Mouse (Mus musculus) forebrain, postnatal 0 days (tissue): ENCODE measurements around the gene Ovca2. TPM values are rescaled to one million over a fixed set of nuclear protein-coding genes. Genes with fewer than 3 reads are reported as not detected.

Experiments used
- ATAC-seq: fragments of 200-750 bp; cut with Nextera tagmentation; 2 replicates; pipeline ENCODE4 v1.8.0; 2017; ENCODE audit warnings: mild to moderate bottlenecking, moderate library complexity
- DNase-seq: peaks from one replicate; pipeline ENCODE4 v3.0.0-alpha.2; 2015
- H3K27ac ChIP-seq: fragments of 300-500 bp; sonication (generic); 2 replicates; pipeline ENCODE4 v1.5.1; 2014; ENCODE audit warnings: low read depth, mild to moderate bottlenecking, antibody characterized with exemption, low read length, moderate library complexity, mixed read lengths
- H3K27me3 ChIP-seq: fragments of 300-500 bp; sonication (generic); 2 replicates; pipeline ENCODE4 v1.6.1; 2014; ENCODE audit warnings: mild to moderate bottlenecking, low read length, mixed read lengths; ENCODE audit not compliant: insufficient read depth
- H3K36me3 ChIP-seq: fragments of 300-500 bp; sonication (generic); 2 replicates; pipeline ENCODE4 v1.6.1; 2014; ENCODE audit warnings: mild to moderate bottlenecking, moderate library complexity; ENCODE audit not compliant: insufficient read depth
- H3K4me1 ChIP-seq: fragments of 300-500 bp; sonication (generic); 2 replicates; pipeline ENCODE4 v1.6.1; 2014; ENCODE audit warnings: antibody characterized with exemption; ENCODE audit not compliant: insufficient read depth
- H3K4me2 ChIP-seq: fragments of 300-500 bp; sonication (generic); 2 replicates; pipeline ENCODE4 v1.6.1; 2014; ENCODE audit warnings: low read depth, mild to moderate bottlenecking, moderate library complexity
- H3K4me3 ChIP-seq: fragments of 300-500 bp; sonication (generic); 2 replicates; pipeline ENCODE4 v1.5.1; 2014; ENCODE audit warnings: low read depth, low read length, mixed read lengths
- H3K9ac ChIP-seq: fragments of 300-500 bp; sonication (generic); 2 replicates; pipeline ENCODE4 v1.6.1; 2014; ENCODE audit warnings: mild to moderate bottlenecking
- H3K9me3 ChIP-seq: fragments of 300-500 bp; sonication (generic); 2 replicates; pipeline ENCODE4 v1.6.1; 2016; ENCODE audit warnings: low read length
- CTCF ChIP-seq: sonication (generic); IDR thresholded peaks from 2 replicates; pipeline ENCODE4 v1.5.1; 2016; ENCODE audit warnings: antibody characterized with exemption, control low read depth, low read depth
- WGBS: fragments of 180-500 bp; shearing (Covaris S2); extraction: QIAGEN DNeasy Blood & Tissue Kit; methylation state at CpG from one replicate; pipeline ENCODE4 v1.1.7; 2014; 5-methylcytosine and 5-hydroxymethylcytosine counted together
- polyA plus RNA-seq: library from polyadenylated mRNA; unstranded; fragments of >200 nt; fragmentation: Nextera tagmentation; extraction: Ambion mirVana; gene quantifications from 2 replicates; pipeline ENCODE4 v1.2.1, GENCODE M21; 2015
- total RNA-seq: library from RNA; depleted of rRNA; stranded (reverse); fragments of >200 nt; gene quantifications from 2 replicates; pipeline ENCODE4 v1.2.3, GENCODE M21; 2014

The Ovca2 gene
- total and polyA plus RNA-seq, 2 experiments from 2014 or later = 11.5 to 19.6 TPM

DNA sequence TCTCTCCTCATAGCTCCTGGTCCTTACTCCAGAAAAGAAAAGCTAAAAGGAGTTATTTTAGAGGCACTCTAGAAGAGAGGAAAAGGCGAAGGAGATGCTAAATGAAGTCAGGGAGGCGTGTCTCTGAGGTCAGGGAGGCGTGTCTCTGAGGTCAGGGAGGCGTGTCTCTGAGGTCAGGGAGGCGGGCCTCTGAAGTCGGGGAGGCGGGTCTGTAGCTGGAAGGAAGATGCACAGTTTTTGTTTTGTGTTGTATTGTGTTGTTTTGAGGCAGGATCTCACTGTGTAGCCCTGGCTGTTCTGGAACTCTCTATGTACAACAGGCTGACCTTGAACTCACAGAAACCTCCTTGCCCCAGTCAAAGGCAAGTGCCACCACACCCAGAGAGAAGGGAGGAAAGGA, 19.3 kb upstream of the Ovca2 start:
- WGBS = 39% methylated on average over 7 of the region's 7 CpGs
- H3K9ac ChIP-seq = no peak overlapping the region
- no peak for TF ChIP-seq CTCF
- ATAC-seq = no peak
- no peaks in the 10 kb centered on the region for H3K9me3 ChIP-seq
- H3K27ac ChIP-seq = no peak overlapping the region
- H3K27me3 ChIP-seq = peaks cover 31% of the 10 kb centered on the region
- no peak overlapping the region for H3K4me2 ChIP-seq
- no peak overlapping the region for H3K4me3 ChIP-seq
- no peaks in the 10 kb centered on the region for H3K36me3 ChIP-seq
- DNase-seq = no peak
- H3K4me1 ChIP-seq = peaks cover 11% of the 10 kb centered on the region; the same call in 1 of the 2 replicates

- peaks cover 11% of the 10 kb centered on the region; the same call in 1 of the 2 replicates for H3K4me1 ChIP-seq
- H3K4me2 ChIP-seq = peak overlapping the region; percentile 73
- H3K9me3 ChIP-seq = no peaks in the 10 kb centered on the region
- 53% methylated on average over 6 of the region's 6 CpGs for WGBS
- H3K36me3 ChIP-seq = no peaks in the 10 kb centered on the region
- peaks cover 32% of the 10 kb centered on the region for H3K27me3 ChIP-seq
- no peak for DNase-seq
- ATAC-seq = no peak
- H3K9ac ChIP-seq = no peak overlapping the region
- no peak for TF ChIP-seq CTCF
- no peak overlapping the region for H3K4me3 ChIP-seq
- no peak overlapping the region for H3K27ac ChIP-seq
These were observed 17.5 kb upstream of the Ovca2 start for GRCm38 (mm10) chr11:75196131-75196530.

DNA sequence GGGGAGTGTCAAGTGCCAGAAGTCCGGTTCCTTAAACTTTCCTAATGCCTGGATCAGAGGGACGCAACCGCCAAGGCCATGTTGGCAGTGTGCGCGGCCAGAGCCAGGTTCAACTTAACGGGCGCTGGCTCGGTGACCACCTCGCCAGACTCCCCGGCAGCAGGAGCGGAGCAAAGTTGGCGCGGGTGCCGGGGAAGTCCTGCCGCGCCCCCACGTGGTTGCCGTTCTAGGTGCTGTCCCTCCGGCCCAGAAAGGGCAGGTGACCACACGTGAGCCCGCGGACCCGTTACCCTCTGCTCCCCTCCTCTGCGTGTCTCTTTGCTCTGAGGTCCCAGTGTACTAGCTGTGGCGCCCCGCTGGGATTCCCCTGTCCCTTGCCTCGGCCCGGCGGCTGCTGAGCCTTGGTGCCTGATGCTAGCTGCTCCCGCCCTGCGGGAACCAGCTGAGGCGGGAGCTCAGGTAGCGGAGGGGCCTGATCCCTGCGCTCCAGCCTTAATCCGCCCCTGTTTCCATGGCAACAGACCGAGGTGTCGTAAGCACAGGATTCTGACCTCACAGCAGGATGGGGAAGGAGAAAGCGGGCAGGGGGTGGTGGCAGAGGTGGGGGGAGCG, 16.3 kb upstream of the Ovca2 start:
- peak; percentile 36; the same call in 1 of the 2 replicates for TF ChIP-seq CTCF
- Histone ChIP-seq H3K4me3 (peak overlapping the region; percentile 47), H3K36me3 (no peaks in the 10 kb centered on the region), H3K27me3 (peaks cover 32% of the 10 kb centered on the region), H3K9me3 (no peaks in the 10 kb centered on the region), H3K27ac (no peak overlapping the region), H3K4me1 (peaks cover 14% of the 10 kb centered on the region; the same call in 1 of the 2 replicates), H3K9ac (peak overlapping the region; percentile 52), H3K4me2 (peak overlapping the region; percentile 73)
- ATAC-seq (peak; percentile 21; the same call in 1 of the 2 replicates), DNase-seq (peak; percentile 73)
- under 1% methylated on average over 39 of the region's 39 CpGs for WGBS

DNA sequence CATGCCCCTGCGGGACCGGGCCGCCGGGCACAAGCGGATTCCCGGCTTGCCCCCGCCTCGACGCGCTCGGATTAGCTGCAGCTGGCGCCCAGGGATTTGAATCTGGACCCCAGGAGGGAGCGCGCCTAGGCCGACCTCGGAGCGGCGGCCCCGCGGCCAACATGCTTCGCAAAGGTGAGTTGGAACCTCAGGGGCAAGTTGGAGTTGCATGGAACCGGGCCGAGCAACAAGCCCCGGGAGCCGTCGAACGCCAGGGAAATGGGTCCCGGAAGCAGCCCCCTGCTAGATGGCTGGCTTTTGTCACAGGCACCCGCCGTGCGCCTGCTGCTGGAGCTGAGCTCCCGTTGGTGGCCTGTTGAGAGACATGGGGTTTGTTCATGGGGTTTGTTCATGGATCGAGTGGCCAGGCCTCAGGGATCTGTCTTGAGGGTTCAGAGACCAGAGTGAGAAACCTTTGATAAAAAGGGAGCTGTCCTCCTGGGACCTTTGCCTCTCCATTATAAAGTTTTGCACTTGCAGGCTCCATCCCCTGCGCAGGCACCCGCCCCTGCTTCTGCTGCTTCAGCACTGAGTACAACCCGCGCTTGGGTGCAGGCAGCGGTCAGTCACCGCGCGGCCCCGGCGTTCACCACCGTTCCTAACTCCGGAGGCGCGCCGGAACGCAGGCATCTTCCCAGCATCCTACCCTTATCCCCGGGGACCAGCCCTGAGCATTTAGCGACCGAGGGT, 15.7 kb upstream of the Ovca2 start:
- Histone ChIP-seq H3K36me3 (no peaks in the 10 kb centered on the region), H3K9me3 (no peaks in the 10 kb centered on the region), H3K4me2 (peak overlapping the region; percentile 73), H3K27me3 (peaks cover 32% of the 10 kb centered on the region), H3K27ac (no peak overlapping the region), H3K4me3 (peak overlapping the region; percentile 47), H3K9ac (peak overlapping the region; percentile 52), H3K4me1 (peaks cover 20% of the 10 kb centered on the region; the same call in 1 of the 2 replicates)
- DNase-seq = peak; percentile 46
- ATAC-seq = no peak
- no peak for TF ChIP-seq CTCF
- 1% methylated on average over 52 of the region's 52 CpGs for WGBS

- peak within 1 kb of the TSS; percentile 47 for H3K4me3 ChIP-seq
- peak within 1 kb of the TSS; percentile 52 for H3K9ac ChIP-seq
- peaks cover 32% of the 10 kb centered on the region for H3K27me3 ChIP-seq
- WGBS = under 1% methylated on average over 78 of the region's 84 CpGs
- H3K36me3 ChIP-seq = no peaks in the 10 kb centered on the region
- H3K27ac ChIP-seq = no peak within 1 kb of the TSS
- peaks cover 23% of the 10 kb centered on the region; the same call in 1 of the 2 replicates for H3K4me1 ChIP-seq
- peak within 1 kb of the TSS; percentile 73 for H3K4me2 ChIP-seq
- H3K9me3 ChIP-seq = no peaks in the 10 kb centered on the region
- DNase-seq (peak; percentile 76), ATAC-seq (peak; percentile 38; the same call in 1 of the 2 replicates)
- TF ChIP-seq CTCF = no peak
These were observed 14.8 kb upstream of the Ovca2 start, which contains the start of gene Rtn4rl1 for GRCm38 (mm10) chr11:75193256-75194071. Gene Rtn4rl1 (plus strand): TSS chr11:75193783.

DNA sequence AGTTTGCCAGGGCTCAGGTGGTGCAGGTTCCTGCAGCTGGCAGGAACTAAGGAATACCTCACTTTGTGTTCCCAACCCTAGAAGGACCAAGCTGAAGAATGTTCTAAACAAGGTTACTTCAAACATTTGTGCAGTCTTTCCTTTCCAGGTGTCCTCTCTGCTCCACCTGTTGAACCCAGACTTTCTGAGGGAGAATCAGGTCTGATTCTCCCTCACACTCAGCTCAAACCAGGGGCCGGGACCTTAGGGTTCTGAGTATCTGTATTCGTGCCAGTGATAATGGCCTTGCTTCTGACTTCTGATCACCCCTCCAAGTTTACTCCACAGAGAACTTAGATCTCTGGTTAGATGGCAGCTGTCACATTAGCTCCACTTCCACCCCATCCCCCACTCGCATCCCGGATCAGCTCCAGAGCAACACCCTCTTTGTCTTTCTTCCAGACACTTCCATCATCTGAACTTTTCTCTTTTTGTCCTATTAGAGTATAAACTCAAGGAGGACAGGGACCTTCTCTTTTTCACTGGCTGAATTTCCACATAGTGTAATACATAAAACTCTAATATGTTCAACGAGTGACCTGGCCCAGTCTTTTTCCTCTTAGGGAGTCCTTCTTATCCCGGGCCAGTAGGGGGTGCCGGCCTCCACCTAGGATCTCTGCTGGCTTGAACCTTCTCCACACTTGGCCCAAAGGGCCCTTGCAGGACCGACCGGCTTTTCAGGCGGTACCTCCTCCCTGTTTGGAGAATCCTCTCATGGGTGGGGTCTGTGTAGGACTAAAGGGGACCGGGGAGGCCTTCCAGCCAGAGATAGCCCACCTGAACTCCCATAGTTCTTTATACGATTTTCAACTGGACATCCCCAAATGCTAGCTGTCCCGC, 13.9 kb upstream of the Ovca2 start:
- H3K9ac ChIP-seq = 0 out of 2 replicates have a peak overlapping the region, but pooled peaks have one; percentile 52
- no peaks in the 10 kb centered on the region for H3K36me3 ChIP-seq
- DNase-seq (peak; percentile 76), ATAC-seq (peak; percentile 59)
- TF ChIP-seq CTCF = peak; percentile 79
- H3K4me1 ChIP-seq = peaks cover 23% of the 10 kb centered on the region; the same call in 1 of the 2 replicates
- H3K4me3 ChIP-seq = peak overlapping the region; percentile 47
- no peak overlapping the region for H3K27ac ChIP-seq
- H3K27me3 ChIP-seq = peaks cover 32% of the 10 kb centered on the region
- H3K4me2 ChIP-seq = peak overlapping the region; percentile 73
- 20% methylated on average over 13 of the region's 13 CpGs for WGBS
- no peaks in the 10 kb centered on the region for H3K9me3 ChIP-seq
